Mouse (Mus musculus) olfactory bulb, adult 2 months (tissue): Measurements from ENCODE around the gene Gapvd1.

Experiments
- CTCF ChIP-seq: fragments of 200-500 bp; IDR thresholded peaks from 2 replicates; pipeline ENCODE4 v1.5.1; 2012; ENCODE audit warnings: low read depth, mild to moderate bottlenecking, low read length, moderate library complexity; ENCODE audit not compliant: insufficient read depth
- POLR2A ChIP-seq: fragments of 200-500 bp; IDR thresholded peaks from 2 replicates; pipeline ENCODE4 v1.6.1; 2012; ENCODE audit warnings: mild to moderate bottlenecking, low read depth, low read length, moderate library complexity; ENCODE audit not compliant: insufficient read depth

DNA sequence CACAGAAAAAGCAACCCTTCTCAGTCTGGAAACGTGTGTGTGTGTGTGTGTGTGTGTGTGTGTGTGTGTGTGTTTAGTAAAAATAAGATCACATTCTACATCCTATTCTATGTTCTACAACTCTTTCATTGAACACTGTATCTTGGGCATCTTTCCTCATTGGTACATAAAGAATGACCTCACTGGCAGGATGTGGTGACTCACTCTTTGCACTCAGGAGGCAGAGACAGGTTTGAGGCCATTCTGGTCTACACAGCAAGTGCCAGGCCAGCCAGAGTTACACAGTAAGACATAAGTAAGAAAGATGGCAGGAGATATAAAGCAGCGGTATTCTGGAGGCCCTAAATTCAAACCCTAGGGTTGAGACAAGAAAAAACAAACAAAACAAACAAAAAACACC is 7.8 kb upstream of the Gapvd1 start:
- TF ChIP-seq CTCF = no peak
- no peak for TF ChIP-seq POLR2A
